Mouse (Mus musculus): Measurements from ENCODE around the gene Hoxb2. TPM values are rescaled to one million over a fixed set of nuclear protein-coding genes. Genes with fewer than 3 reads are reported as not detected.
A peak's percentile ranks its signal among the peaks of the same experiment; 100 is the strongest.

Gene Hoxb2
- polyA plus RNA-seq, 1 experiment from 2014 or later = 45.9 TPM

- peaks cover 91% of the 10 kb centered on the region for H3K4me1 ChIP-seq
- peak overlapping the region; percentile 100 for H3K27ac ChIP-seq
- peak overlapping the region; percentile 90 for H3K4me2 ChIP-seq
- peak overlapping the region; percentile 80 for H3K4me3 ChIP-seq (replicated peaks)
- H3K27me3 ChIP-seq = no peaks in the 10 kb centered on the region
- H3K9ac ChIP-seq = peak overlapping the region; percentile 72
- H3K9me3 ChIP-seq (replicated peaks) = no peaks in the 10 kb centered on the region
- no peak; the same call in 1 of the 2 replicates for ATAC-seq (replicated peaks; ENCODE audit: low FRiP score)
- 2% methylated on average over 4 of the region's 4 CpGs for WGBS
- H3K36me3 ChIP-seq = 0 out of 2 replicates have a peak, but pooled peaks cover 4% of the 10 kb centered on the region
Measured at GRCm38 (mm10) chr11:96309288-96309687, 41.0 kb upstream of the Hoxb2 start.

GRCm38 (mm10) chr11:96310183-96310938 is 40.0 kb upstream of the Hoxb2 start:
- Histone ChIP-seq H3K4me1 (peaks cover 91% of the 10 kb centered on the region), H3K4me3 (replicated peaks) (peak overlapping the region; percentile 80), H3K36me3 (0 out of 2 replicates have a peak, but pooled peaks cover 4% of the 10 kb centered on the region), H3K4me2 (peak overlapping the region; percentile 90), H3K27me3 (no peaks in the 10 kb centered on the region), H3K27ac (peak overlapping the region; percentile 100), H3K9ac (peak overlapping the region; percentile 72), H3K9me3 (replicated peaks) (no peaks in the 10 kb centered on the region)
- ATAC-seq (replicated peaks; ENCODE audit: low FRiP score) = no peak
- 12% methylated on average over 20 of the region's 20 CpGs for WGBS

- Histone ChIP-seq H3K4me3 (replicated peaks) (peak overlapping the region; percentile 80), H3K9me3 (replicated peaks) (no peaks in the 10 kb centered on the region), H3K27ac (peak overlapping the region; percentile 100), H3K27me3 (no peaks in the 10 kb centered on the region), H3K36me3 (no peaks in the 10 kb centered on the region), H3K9ac (peak overlapping the region; percentile 72), H3K4me2 (peak overlapping the region; percentile 90), H3K4me1 (peaks cover 91% of the 10 kb centered on the region)
- no peak for ATAC-seq (replicated peaks; ENCODE audit: low FRiP score)
- WGBS = 6% methylated on average over 6 of the region's 6 CpGs
Measured at GRCm38 (mm10) chr11:96311097-96311496, 39.2 kb upstream of the Hoxb2 start.

- H3K27ac ChIP-seq = peak overlapping the region; percentile 100
- H3K9me3 ChIP-seq (replicated peaks) = no peaks in the 10 kb centered on the region
- H3K36me3 ChIP-seq = no peaks in the 10 kb centered on the region
- no peaks in the 10 kb centered on the region for H3K27me3 ChIP-seq
- H3K4me1 ChIP-seq = peaks cover 91% of the 10 kb centered on the region
- 2% methylated on average over 31 of the region's 31 CpGs for WGBS
- peak overlapping the region; percentile 80 for H3K4me3 ChIP-seq (replicated peaks)
- H3K4me2 ChIP-seq = peak overlapping the region; percentile 90
- peak; percentile 55 for ATAC-seq (replicated peaks; ENCODE audit: low FRiP score)
- H3K9ac ChIP-seq = peak overlapping the region; percentile 72
Measured at GRCm38 (mm10) chr11:96311520-96312417, 38.6 kb upstream of the Hoxb2 start.

- H3K27ac ChIP-seq = peak overlapping the region; percentile 100
- H3K27me3 ChIP-seq = no peaks in the 10 kb centered on the region
- no peak for ATAC-seq (replicated peaks; ENCODE audit: low FRiP score)
- H3K9ac ChIP-seq = peak overlapping the region; percentile 72
- peak overlapping the region; percentile 90 for H3K4me2 ChIP-seq
- H3K36me3 ChIP-seq = no peaks in the 10 kb centered on the region
- H3K4me1 ChIP-seq = peaks cover 93% of the 10 kb centered on the region
- 40% methylated on average over 2 of the region's 2 CpGs for WGBS
- peak overlapping the region; percentile 80 for H3K4me3 ChIP-seq (replicated peaks)
- H3K9me3 ChIP-seq (replicated peaks) = no peaks in the 10 kb centered on the region
Measured at GRCm38 (mm10) chr11:96313134-96313533, 37.2 kb upstream of the Hoxb2 start.

GRCm38 (mm10) chr11:96313806-96314428 is 36.4 kb upstream of the Hoxb2 start:
- peaks cover 88% of the 10 kb centered on the region for H3K4me1 ChIP-seq
- no peaks in the 10 kb centered on the region for H3K27me3 ChIP-seq
- peak overlapping the region; percentile 90 for H3K4me2 ChIP-seq
- ATAC-seq (replicated peaks; ENCODE audit: low FRiP score) = no peak
- H3K4me3 ChIP-seq (replicated peaks) = peak overlapping the region; percentile 80
- peak overlapping the region; percentile 72 for H3K9ac ChIP-seq
- no peaks in the 10 kb centered on the region for H3K9me3 ChIP-seq (replicated peaks)
- 8% methylated on average over 12 of the region's 12 CpGs for WGBS
- no peaks in the 10 kb centered on the region for H3K36me3 ChIP-seq
- peak overlapping the region; percentile 100 for H3K27ac ChIP-seq

GRCm38 (mm10) chr11:96314671-96315343 is 35.5 kb upstream of the Hoxb2 start:
- Histone ChIP-seq H3K9ac (peak overlapping the region; percentile 72), H3K36me3 (no peaks in the 10 kb centered on the region), H3K27me3 (no peaks in the 10 kb centered on the region), H3K9me3 (replicated peaks) (no peaks in the 10 kb centered on the region), H3K27ac (peak overlapping the region; percentile 100), H3K4me1 (peaks cover 85% of the 10 kb centered on the region), H3K4me2 (peak overlapping the region; percentile 90), H3K4me3 (replicated peaks) (peak overlapping the region; percentile 80)
- 5% methylated on average over 34 of the region's 34 CpGs for WGBS
- no peak for ATAC-seq (replicated peaks; ENCODE audit: low FRiP score)

GRCm38 (mm10) chr11:96315344-96315681 is 35.0 kb upstream of the Hoxb2 start:
- Histone ChIP-seq H3K27ac (peak overlapping the region; percentile 100), H3K4me1 (peaks cover 84% of the 10 kb centered on the region), H3K4me3 (replicated peaks) (peak overlapping the region; percentile 80), H3K4me2 (peak overlapping the region; percentile 90), H3K9me3 (replicated peaks) (no peaks in the 10 kb centered on the region), H3K9ac (peak overlapping the region; percentile 72), H3K27me3 (no peaks in the 10 kb centered on the region), H3K36me3 (no peaks in the 10 kb centered on the region)
- ATAC-seq (replicated peaks; ENCODE audit: low FRiP score) = no peak
- WGBS = 13% methylated on average over 5 of the region's 5 CpGs

- Histone ChIP-seq H3K9ac (peak overlapping the region; percentile 72), H3K36me3 (peaks cover 4% of the 10 kb centered on the region; the same call in 1 of the 2 replicates), H3K4me3 (replicated peaks) (peak overlapping the region; percentile 80), H3K27me3 (no peaks in the 10 kb centered on the region), H3K4me1 (peaks cover 86% of the 10 kb centered on the region), H3K4me2 (peak overlapping the region; percentile 90), H3K9me3 (replicated peaks) (no peaks in the 10 kb centered on the region), H3K27ac (peak overlapping the region; percentile 100)
- WGBS = 10% methylated on average over 18 of the region's 18 CpGs
- no peak for ATAC-seq (replicated peaks; ENCODE audit: low FRiP score)
Measured at GRCm38 (mm10) chr11:96316696-96317607, 33.4 kb upstream of the Hoxb2 start.

- peaks cover 86% of the 10 kb centered on the region for H3K4me1 ChIP-seq
- H3K27me3 ChIP-seq = no peaks in the 10 kb centered on the region
- ATAC-seq (replicated peaks; ENCODE audit: low FRiP score) = no peak
- no peaks in the 10 kb centered on the region for H3K9me3 ChIP-seq (replicated peaks)
- peak within 1 kb of the TSS; percentile 80 for H3K4me3 ChIP-seq (replicated peaks)
- H3K36me3 ChIP-seq = peaks cover 4% of the 10 kb centered on the region; the same call in 1 of the 2 replicates
- peak within 1 kb of the TSS; percentile 90 for H3K4me2 ChIP-seq
- H3K27ac ChIP-seq = peak within 1 kb of the TSS; percentile 100
- 6% methylated on average over 28 of the region's 28 CpGs for WGBS
- peak within 1 kb of the TSS; percentile 72 for H3K9ac ChIP-seq
Measured at GRCm38 (mm10) chr11:96317608-96318367, 32.5 kb upstream of the Hoxb2 start, which contains the start of gene Hoxb4. TSS of gene Hoxb4 (plus strand) at chr11:96318267.
